Mouse (Mus musculus) lung, postnatal 36 days (tissue): Measurements from ENCODE around the gene Snx5.

Experiments used
- DNase-seq: peaks from one replicate; pipeline ENCODE4 v3.0.0; 2022; ENCODE audit warnings: mixed read lengths

The Snx5 gene

DNA sequence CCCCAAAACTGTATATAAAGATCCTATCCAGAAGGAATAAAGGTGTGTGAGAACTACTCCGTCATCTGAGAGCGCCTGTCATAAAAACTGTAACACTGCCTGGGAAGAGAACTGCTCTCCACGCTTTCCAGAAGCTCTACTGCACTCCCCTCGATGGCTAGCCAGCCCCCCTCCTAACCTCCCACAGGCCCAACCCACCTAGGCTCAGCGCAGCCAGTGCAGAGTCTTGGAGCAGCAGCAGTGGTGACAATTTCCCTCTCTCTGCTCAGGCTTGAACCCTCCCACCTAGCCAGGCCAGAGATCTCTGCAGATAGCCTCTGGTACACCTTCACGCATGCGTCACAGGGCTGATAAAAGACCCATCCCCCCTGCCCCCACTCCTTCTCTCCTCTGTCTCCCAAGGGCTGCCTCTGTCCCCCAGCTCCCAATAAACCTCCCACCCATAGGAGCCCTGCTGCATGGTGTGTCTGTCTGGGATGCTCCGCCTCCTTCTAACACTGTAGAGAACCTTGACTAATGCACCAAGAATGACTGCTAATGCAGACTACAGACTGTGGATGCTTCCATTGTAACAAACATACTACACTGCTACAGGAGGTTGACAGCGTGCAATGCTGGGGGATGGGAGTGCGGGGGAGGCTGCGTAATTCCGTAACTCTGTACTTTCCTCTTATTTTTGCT, 43.7 kb downstream of the Snx5 start:
- DNase-seq = no peak

GRCm38 (mm10) chr2:144224351-144224750, 46.4 kb downstream of the Snx5 start:
- no peak for DNase-seq

- DNase-seq = no peak
Observed at GRCm38 (mm10) chr2:144215601-144216000, 55.1 kb downstream of the Snx5 start.

GRCm38 (mm10) chr2:144215195-144215594, 55.5 kb downstream of the Snx5 start:
- DNase-seq = peak; percentile 35

DNA sequence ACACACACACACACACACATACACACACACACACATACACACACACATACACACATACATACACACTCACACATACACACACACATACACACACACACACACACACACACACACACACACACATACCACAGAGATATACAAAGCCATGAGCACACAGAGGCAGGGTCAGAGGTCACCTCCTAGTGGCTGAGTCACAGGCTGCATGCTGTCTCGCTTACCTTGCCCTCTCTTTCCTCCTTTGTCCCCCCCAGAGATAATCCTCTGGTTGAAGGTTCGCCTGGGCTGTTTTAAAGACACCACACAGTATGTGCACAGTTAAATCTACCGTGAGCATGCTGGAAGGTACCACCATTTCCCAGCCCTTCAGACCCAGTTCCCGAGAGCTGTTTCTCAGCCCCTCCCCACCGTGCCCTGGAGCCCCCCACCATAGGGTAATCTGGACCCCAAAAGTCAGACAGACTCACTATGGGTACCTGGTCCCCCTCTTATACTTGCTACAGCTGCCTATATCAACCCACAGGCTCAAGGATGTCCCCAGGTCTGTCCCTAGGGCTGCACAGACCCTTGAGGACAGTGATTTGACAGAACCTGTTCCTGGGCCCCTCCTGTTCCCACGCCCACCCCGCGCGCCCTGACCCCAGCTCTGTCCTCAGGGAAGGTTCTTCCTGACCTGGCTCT, 56.1 kb downstream of the Snx5 start:
- DNase-seq = no peak

DNA sequence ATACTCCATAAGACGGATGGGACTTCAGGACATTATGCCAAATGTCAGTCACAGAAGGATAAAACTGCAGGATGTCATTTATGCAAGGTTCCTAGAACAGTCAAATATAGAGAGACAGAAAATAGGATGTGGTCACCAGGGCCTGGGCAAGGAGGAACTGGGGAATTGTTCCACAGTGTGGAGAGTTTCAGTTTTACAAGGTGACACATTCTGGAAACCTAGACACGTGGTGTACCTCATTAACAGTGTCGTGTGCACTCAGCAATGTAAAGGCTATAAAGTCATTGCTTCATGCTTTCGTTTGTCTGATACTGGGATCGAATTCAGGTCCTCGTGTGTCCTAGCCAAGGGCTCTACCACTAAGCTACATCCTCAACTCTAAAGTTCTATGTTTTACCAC, 56.9 kb downstream of the Snx5 start:
- peak; percentile 49 for DNase-seq

- peak; percentile 69 for DNase-seq
Observed at GRCm38 (mm10) chr2:144209425-144209824, 61.3 kb downstream of the Snx5 start.

DNA sequence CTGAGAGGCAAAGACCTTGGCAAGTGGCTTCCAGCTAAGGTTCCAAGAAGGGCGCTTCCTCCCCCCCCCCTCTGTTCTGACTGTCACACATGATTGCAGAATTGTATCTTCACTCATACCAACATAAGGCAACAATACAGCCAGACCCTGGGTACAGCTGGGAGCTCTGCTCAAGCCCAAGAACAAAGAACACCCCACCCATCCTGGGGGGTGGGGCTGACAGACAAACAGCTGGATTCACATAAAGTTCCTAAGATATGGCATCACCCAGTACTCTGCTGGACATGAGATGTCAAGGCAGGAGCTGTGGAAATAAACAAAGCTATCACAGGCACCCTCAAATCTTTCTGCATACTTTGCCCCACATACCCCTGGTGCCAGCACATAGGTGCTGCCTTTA, 63.3 kb downstream of the Snx5 start:
- peak; percentile 44 for DNase-seq

DNA sequence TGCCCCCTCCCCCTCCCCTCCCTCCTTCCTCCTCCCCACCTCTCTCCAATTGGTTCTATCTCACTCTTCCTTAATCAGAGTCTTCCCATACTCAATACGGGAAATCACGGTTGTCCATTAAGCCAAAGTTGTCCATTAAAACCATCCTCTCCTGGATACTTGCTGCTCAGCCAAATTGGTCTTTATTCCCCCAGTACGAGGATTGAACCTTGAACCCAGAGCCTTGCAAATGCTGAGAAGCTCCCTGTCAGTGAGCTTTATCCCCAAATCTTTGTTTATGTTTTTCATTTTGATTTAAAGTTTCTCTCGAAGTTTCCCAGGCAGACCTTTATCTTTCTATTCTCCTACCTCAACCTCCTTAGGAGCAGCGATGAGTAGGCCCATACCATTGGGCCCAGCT, 67.7 kb downstream of the Snx5 start:
- no peak for DNase-seq

GRCm38 (mm10) chr2:144202567-144202966, 68.1 kb downstream of the Snx5 start:
- no peak for DNase-seq

DNA sequence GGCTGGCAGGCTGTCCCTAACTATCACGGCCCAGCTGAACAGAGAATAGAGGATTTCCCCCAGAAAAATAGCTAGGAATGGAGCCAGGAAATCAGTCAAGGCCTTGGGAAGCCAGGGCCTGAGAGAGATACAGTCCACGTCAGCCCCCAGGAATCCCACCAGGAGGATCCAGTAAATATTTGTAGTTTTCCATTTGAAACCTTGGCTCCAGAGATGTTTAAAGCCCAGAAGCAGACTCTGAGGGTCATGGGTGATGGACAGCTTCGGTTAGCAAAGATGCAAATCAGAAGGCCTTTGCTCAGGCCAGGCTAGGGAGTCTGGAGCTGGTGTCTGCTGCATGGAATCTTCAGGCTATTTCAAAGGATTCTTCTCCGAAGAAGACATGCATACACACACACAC, 68.6 kb downstream of the Snx5 start:
- no peak for DNase-seq
